Mouse (Mus musculus): Measurements from ENCODE around the gene Sptlc2. TPM values are rescaled to one million over a fixed set of nuclear protein-coding genes. Genes with fewer than 3 reads are reported as not detected.
A peak's percentile ranks its signal among the peaks of the same experiment; 100 is the strongest.

Gene Sptlc2
- polyA plus RNA-seq, 1 experiment from 2014 or later: 164 TPM

DNA sequence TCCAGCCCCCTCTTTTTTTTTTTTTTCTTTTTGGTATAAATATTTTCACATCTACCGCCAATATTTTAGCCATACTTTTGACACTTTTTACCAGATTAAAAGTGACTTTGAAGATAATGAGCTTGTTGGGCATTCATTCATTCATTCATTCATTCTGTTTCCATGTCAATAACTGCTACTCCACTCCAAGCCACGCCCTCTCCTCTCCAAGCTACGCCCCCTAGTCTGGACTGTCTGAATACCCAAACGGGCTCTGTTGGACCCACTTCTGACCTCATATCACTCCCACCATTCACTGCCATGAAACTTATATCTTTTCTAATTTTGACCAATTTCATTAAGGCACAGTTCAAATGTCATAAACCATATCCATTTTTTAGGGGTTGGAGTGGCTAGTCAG, 87.0 kb downstream of the Sptlc2 start:
- ATAC-seq (no peak), DNase-seq (ENCODE audit: low read depth, low spot score) (no peak)
- peaks cover 4% of the 10 kb centered on the region for H3K27me3 ChIP-seq
- ChIA-PET POLR2A (no interaction called here), CTCF (interaction anchor here (0.7 kb wide), 1 partner anchor 9 kb away, joined by 3 read pairs; no protein-coding TSS in a partner anchor)
- in situ Hi-C loops (cut with MboI; ENCODE audit: low pct_unique_long_range_greater_than_20kb): no loop called here
- no peak for TF ChIP-seq CTCF (IDR thresholded peaks at IDR 0.05)

DNA sequence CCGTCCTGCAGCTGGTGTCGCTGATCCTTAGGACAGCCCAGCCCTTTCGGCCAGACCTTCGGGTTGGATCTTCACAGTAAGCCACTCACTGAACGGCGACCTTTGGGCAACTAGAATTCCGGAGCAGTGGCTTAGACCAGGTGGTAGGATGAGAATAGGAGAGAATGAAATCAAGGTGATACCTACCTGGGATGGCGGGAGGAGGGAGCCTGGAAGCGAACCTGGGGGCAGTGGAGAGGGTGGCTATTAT, 87.8 kb downstream of the Sptlc2 start:
- no peak for TF ChIP-seq CTCF (IDR thresholded peaks at IDR 0.05)
- POLR2A ChIA-PET: no interaction called here

DNA sequence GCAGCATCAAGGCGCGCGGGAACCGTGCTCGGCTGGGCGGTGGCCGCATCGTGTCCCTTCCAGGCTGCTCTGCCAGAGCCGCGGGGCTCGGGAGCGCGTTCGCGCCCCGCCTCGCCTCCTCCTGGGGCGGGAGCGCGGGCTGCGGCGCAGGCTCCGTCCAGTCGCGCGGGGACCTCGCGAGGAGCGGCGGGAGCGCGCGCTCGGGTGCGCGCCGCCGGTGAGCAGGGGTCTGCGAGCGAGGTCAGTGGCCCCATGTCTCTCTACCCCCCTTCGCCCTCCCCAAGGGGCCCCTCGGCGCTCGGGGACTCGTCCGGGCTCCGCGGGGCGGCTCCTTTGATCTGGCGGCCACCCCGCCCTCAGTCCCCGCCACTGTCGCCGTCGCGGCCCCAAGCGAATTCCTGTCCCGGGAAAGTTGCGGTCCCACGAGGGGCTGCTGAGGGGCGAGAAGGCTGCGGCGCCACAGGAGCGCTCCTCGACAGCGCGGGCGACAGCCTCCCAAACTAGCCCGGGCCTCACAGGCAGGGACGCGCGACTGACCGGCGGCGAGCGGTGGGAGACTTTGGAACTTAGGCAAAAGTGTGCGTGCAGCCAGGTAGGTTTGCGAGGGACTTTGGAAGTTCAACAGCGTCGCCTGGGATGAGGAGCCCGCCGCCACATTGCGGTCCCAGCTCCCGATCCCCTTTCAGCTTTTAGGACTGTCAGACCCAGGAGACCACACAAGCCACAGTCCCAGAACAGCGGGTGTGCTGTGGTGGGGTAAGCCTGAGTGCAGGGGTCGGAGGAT, 88.3 kb downstream of the Sptlc2 start, which contains the start of gene Ism2:
Gene Ism2 (minus strand): TSS at position 49 of the 784 bp plus-strand sequence.
- no peak for DNase-seq (ENCODE audit: low read depth, low spot score)

More for the DNA sequence above, 87.8 kb downstream of the Sptlc2 start:
- CTCF ChIA-PET: no interaction called here
- DNase-seq (ENCODE audit: low read depth, low spot score): no peak
- in situ Hi-C loops (cut with MboI; ENCODE audit: low pct_unique_long_range_greater_than_20kb): no loop called here
- ATAC-seq: no peak
- H3K27me3 ChIP-seq: peaks cover 4% of the 10 kb centered on the region

DNA sequence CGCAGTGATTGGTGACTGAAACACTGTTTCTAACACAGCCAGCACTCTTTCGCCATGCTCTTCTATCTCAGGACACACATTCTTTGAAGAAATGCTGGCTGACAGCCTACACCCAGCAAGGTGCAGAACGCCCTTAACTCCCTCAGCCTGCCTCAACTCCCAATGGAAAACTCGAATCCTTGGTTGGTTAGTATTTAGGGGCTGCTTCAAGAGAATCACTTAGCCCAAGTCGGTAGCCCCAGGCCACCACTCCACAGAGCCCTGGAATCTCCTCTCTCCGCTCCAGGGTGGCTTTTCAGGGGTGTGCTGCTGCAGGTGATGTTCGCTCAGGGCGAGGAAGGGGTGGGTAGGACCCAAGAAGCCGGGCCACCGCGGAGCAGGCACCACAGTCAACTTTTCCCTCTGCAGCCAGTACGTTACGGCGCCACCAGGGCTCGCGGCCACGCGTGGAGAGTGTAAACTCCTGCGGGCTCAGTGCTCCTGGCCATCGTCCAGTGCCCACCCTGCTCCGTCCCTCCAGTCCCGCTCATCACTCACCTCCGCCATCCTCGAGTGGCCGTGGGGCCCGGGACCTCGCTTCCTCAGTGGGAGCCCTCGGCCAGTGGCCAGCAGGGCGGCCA, 89.0 kb downstream of the Sptlc2 start:
- POLR2A ChIA-PET: no interaction called here
- DNase-seq (ENCODE audit: low read depth, low spot score) (no peak), ATAC-seq (peak; percentile 11)
- CTCF ChIA-PET: no interaction called here
- in situ Hi-C loops (cut with MboI; ENCODE audit: low pct_unique_long_range_greater_than_20kb): no loop called here
- H3K27me3 ChIP-seq: peaks cover 4% of the 10 kb centered on the region
- TF ChIP-seq CTCF (IDR thresholded peaks at IDR 0.05): no peak

More for the DNA sequence above, 88.3 kb downstream of the Sptlc2 start, which contains the start of gene Ism2:
- peaks cover 4% of the 10 kb centered on the region for H3K27me3 ChIP-seq
- ChIA-PET CTCF (no interaction called here), POLR2A (no interaction called here)
- TF ChIP-seq CTCF (IDR thresholded peaks at IDR 0.05): no peak
- in situ Hi-C loops (cut with MboI; ENCODE audit: low pct_unique_long_range_greater_than_20kb): no loop called here
- ATAC-seq: peak; percentile 56

DNA sequence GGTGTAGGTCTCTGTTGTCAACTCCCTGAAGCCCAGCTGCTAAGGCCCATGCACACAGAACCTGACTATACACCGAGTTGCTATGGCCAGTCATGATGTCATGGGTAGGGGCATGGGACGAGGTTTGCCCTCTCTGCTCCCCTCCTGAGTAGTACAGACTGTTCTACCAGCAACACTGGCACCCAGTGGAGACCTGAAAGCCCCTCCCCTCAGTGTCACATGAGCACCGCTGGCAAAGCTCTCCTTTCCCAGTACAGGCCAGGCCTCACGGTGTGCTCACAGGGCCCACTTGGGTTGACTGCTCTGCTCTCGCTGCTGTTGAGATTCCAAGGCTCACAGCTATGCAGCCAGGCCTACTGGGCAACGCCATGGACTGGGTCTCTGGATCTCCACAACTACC, 94.2 kb downstream of the Sptlc2 start:
- DNase-seq (ENCODE audit: low read depth, low spot score) (no peak), ATAC-seq (no peak)
- CTCF ChIA-PET: interaction anchor here (0.6 kb wide), 1 partner anchor 302 kb away, joined by 3 read pairs; no protein-coding TSS in a partner anchor
- in situ Hi-C loops (cut with MboI; ENCODE audit: low pct_unique_long_range_greater_than_20kb): no loop called here
- POLR2A ChIA-PET: interaction anchor here (0.6 kb wide), 1 partner anchor 1134 kb away, joined by 4 read pairs; no protein-coding TSS in a partner anchor
- peaks cover 3% of the 10 kb centered on the region for H3K27me3 ChIP-seq
- TF ChIP-seq CTCF (IDR thresholded peaks at IDR 0.05): no peak

DNA sequence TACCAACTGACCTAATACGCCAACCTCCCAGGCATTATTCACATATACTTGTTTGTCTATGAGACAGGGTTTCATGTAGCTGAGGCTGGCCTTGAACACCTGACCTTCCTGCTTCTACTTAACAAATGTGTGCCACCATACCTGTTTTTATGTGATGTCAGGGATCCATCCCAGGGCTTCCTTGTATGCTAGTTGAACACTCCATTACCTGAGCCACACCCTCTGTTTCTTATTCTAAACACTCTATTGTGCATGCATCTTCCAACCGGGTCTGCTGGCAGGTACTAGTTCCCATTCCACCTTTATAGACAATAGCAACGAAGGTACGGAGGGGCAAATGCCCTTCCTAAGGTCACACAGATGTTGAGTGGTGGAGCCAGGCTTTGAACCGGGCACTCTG, 99.1 kb downstream of the Sptlc2 start:
- DNase-seq (ENCODE audit: low read depth, low spot score) (no peak), ATAC-seq (no peak)
- H3K27me3 ChIP-seq: peaks cover 4% of the 10 kb centered on the region
- ChIA-PET CTCF (no interaction called here), POLR2A (no interaction called here)
- in situ Hi-C loops (cut with MboI; ENCODE audit: low pct_unique_long_range_greater_than_20kb): no loop called here
- no peak for TF ChIP-seq CTCF (IDR thresholded peaks at IDR 0.05)

DNA sequence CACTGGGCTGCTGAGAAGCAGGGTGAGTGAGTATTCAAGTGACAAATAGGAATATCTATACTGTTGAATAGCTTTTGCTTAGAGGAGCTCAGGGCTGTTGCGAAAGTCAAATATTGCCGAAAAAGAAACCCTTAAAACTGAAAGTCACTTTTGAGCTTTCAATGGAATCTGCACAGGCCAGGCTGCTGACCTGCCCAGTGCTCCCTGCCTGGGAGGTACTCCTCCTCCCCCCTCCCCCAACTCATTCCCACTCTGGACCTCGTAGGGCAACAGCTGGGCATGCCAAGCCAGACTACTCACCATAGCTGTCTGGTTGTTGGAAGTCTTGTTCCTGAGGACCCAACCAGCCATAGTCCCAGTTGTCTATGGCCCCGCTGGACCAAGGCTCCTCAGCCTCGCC, 103.4 kb downstream of the Sptlc2 start:
- POLR2A ChIA-PET: no interaction called here
- DNase-seq (ENCODE audit: low read depth, low spot score): no peak
- H3K27me3 ChIP-seq: peaks cover 4% of the 10 kb centered on the region
- no peak for ATAC-seq
- TF ChIP-seq CTCF (IDR thresholded peaks at IDR 0.05): no peak
- CTCF ChIA-PET: no interaction called here
- in situ Hi-C loops (cut with MboI; ENCODE audit: low pct_unique_long_range_greater_than_20kb): no loop called here

DNA sequence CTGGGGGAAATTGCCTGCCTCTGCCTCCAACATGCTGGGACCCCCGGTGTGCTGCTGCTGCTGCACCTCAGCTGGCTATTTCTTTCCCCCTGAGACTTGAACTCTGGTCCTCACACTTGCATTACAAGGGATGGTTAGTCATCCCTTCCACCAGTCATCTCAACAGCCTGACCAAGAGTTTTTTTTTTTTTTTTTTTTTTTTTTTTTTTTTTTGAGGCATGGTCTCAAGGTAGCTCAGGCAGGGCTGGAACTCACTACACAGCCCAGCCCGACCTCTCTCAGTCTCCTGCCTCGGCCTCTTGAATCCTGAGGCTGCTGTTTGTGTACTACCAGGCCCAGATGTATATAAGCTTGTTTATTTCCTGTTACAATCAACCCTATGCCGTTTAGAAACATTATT, 103.9 kb downstream of the Sptlc2 start:
- POLR2A ChIA-PET: no interaction called here

DNA sequence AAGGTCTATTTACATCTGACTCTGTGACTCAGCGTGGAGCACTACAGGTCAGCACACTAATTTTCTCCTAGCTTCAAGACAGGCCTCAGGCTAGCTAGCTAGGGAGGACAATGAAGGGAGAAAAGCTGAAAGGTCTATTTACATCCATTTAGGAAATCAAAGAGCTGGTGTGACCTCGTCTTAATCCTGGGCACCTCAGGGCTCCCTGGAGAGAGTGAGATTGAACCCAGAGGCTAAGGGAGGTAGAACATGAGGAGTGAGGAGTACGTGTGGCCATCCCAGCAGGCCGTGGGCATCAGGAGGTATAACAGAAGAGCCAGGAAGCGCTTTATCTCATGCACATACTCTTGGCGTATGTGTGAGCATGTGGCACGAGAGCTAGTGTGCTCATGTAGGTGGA, 104.4 kb downstream of the Sptlc2 start:
- in situ Hi-C loops (cut with MboI; ENCODE audit: low pct_unique_long_range_greater_than_20kb): no loop called here

More for the DNA sequence above, 103.9 kb downstream of the Sptlc2 start:
- no peak for ATAC-seq
- peaks cover 4% of the 10 kb centered on the region for H3K27me3 ChIP-seq
- DNase-seq (ENCODE audit: low read depth, low spot score): no peak
- CTCF ChIA-PET: no interaction called here
- no peak for TF ChIP-seq CTCF (IDR thresholded peaks at IDR 0.05)
- in situ Hi-C loops (cut with MboI; ENCODE audit: low pct_unique_long_range_greater_than_20kb): no loop called here

DNA sequence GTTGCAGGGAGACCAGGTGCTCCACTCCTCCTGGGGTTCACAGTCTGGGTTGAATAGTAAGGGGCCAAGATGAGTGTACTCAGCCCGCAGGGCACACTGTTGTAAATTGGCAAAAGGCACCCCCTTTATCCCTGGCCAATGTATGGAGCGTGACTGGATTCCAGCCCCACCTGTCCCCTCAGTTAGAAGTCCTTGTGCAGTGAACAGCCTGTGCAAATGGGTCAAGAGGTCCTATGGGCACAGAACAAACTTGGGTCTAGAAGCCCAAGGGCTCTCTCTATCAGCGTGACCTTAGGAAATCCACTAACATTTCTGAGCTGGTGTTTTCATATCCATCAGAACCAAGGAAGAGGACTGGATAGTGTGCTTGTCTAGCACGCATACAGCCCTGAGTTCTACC, 105.4 kb downstream of the Sptlc2 start:
- POLR2A ChIA-PET: no interaction called here
- TF ChIP-seq CTCF (IDR thresholded peaks at IDR 0.05): no peak
- ATAC-seq (no peak), DNase-seq (ENCODE audit: low read depth, low spot score) (no peak)
- in situ Hi-C loops (cut with MboI; ENCODE audit: low pct_unique_long_range_greater_than_20kb): no loop called here
- H3K27me3 ChIP-seq: no peaks in the 10 kb centered on the region
- CTCF ChIA-PET: no interaction called here

More for the DNA sequence above, 104.4 kb downstream of the Sptlc2 start:
- no peak for ATAC-seq
- CTCF ChIA-PET: no interaction called here
- no peak for TF ChIP-seq CTCF (IDR thresholded peaks at IDR 0.05)
- no peaks in the 10 kb centered on the region for H3K27me3 ChIP-seq
- POLR2A ChIA-PET: no interaction called here
- no peak for DNase-seq (ENCODE audit: low read depth, low spot score)

DNA sequence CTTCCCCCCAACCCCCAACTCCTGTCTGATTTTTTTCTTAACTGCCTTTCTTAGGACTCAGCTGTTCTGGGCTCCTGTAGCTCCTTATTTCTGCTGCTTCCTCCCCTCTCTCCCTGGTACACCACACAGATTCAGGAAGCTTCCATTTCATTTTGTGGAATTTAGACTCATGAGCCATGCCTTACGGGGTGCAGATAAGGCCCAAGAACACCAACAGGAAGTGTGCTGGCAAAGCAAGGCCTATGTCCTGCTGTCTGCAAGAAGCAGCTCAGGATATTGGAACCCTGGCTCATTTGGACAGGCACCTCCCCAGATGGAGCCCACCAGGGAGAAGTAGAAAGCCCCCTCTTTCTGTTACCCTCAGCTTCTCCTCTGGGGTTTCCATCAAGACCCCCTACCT, 106.4 kb downstream of the Sptlc2 start:
- in situ Hi-C loops (cut with MboI; ENCODE audit: low pct_unique_long_range_greater_than_20kb): no loop called here
- no peak for ATAC-seq
- ChIA-PET CTCF (no interaction called here), POLR2A (no interaction called here)
- no peak for TF ChIP-seq CTCF (IDR thresholded peaks at IDR 0.05)
- no peaks in the 10 kb centered on the region for H3K27me3 ChIP-seq
- DNase-seq (ENCODE audit: low read depth, low spot score): no peak

Measured in Patski (cell line).